Mouse (Mus musculus) induced T-regulatory cell, adult 2 months (primary cell): ENCODE measurements around the gene Elk4.
A peak's percentile ranks its signal among the peaks of the same experiment; 100 is the strongest.

Experiments
- DNase-seq: peaks from one replicate; pipeline ENCODE4 v3.0.0-alpha.2; 2012; ENCODE audit warnings: low read depth

Gene Elk4

DNA sequence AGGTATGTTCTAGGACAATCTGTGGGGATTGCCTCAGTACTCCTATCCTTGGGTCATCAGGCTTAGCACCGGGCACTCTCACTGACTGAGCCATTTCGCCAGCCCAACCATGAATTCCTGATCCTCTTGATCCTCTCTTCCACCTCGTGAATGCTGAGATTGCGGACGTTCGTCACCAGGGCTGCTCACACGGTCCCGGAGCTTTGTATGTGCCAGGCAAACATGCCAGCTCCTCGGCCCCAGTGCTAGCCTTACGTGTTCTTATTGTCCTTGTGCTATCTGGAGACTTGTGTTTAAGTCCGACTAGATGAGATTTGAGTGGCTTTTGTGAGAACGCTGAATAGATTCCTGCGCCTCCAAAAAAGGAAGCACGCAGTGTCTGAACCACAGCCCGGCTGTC is 20.0 kb upstream of the Elk4 start:
- DNase-seq: no peak

DNA sequence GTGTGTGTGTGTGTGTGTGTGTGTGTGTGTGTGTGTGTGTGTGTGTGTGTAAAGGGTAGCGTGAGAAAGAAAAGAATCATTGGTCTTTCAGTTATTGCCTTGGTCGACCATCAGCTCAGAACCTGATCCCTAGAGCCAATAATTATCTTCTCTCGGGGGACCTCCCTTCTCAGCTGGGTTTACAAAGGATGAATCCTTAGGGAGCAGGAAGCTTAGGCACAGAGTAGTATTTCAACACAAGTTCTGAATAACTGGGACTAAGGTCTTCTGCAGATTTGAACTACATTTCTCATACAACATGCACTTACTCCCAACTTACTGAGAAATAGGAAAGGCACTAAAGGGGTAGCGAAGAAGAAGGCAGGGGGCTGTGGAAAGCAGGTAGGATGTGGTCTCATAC is 17.9 kb upstream of the Elk4 start:
- DNase-seq: no peak

- DNase-seq: no peak
These were observed 17.2 kb upstream of the Elk4 start for GRCm38 (mm10) chr1:131990083-131990760.

- DNase-seq: no peak
These were observed 14.8 kb upstream of the Elk4 start for GRCm38 (mm10) chr1:131992561-131993001.

DNA sequence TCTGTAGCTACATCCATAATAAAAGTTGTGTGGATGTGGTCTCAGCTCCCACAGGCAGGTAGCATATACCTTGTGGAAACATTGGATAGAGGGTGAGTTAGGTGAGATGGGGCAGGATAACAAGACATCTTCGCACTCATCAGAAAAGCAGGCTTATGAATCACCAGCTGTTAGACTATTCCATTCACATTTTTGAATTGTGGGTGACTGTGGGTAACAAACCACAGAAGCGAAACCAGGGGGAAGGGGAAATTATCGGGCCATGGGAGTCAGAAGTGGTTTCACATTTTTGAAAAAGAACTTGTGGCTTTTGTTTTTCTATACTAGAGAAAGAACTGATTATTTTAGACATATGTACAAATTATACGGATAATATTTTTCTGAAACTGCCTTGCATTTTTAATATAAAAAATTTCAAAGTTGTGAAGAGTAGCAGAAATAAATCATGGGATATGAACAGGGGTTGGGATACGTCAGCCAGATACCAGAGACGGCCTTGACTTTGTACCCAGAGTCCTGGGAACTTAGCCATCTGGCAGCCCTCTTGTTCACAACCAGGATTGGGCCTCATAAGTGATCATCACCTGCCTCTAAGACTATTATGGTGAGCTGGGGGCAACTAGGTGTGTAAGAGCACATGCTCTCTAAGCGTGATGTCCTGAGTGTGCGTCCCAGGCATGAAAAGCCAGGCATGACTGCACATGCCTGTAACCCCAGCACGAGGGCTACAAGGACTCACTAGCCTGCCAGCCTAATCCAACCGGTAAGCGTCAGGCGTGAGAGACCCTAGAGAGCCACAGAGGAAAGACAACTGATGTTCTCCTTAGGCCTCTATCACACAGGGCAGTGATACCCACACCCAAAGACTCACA is 14.0 kb upstream of the Elk4 start:
- DNase-seq: peak; percentile 25

- peak; percentile 83 for DNase-seq
These were observed 12.3 kb upstream of the Elk4 start for GRCm38 (mm10) chr1:131995062-131995461.

GRCm38 (mm10) chr1:132000506-132000905 is 6.9 kb upstream of the Elk4 start:
- peak; percentile 59 for DNase-seq

GRCm38 (mm10) chr1:132001880-132002330 is 5.5 kb upstream of the Elk4 start:
- DNase-seq: no peak

DNA sequence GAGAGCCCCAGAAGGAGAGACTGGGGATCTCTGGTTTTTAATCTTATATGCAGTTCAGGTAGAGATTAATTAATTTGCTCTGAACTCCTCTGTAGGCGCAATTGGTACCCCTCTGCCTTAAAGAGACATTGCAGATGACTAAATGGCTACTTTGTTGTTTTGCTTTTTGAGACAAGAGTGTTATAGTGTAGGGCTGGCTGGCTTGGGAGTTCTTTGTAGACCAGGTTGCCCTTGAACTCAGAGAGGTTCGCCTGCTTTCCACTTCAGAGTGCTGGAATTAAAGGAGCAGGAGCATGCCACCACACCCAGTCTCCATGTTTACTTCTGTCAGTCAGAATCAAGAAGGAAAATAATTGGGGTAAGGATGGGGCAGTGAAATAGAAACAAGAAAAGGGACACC is 4.3 kb upstream of the Elk4 start:
- DNase-seq: no peak

- no peak for DNase-seq
These were observed 3.6 kb upstream of the Elk4 start for GRCm38 (mm10) chr1:132003817-132004216.

DNA sequence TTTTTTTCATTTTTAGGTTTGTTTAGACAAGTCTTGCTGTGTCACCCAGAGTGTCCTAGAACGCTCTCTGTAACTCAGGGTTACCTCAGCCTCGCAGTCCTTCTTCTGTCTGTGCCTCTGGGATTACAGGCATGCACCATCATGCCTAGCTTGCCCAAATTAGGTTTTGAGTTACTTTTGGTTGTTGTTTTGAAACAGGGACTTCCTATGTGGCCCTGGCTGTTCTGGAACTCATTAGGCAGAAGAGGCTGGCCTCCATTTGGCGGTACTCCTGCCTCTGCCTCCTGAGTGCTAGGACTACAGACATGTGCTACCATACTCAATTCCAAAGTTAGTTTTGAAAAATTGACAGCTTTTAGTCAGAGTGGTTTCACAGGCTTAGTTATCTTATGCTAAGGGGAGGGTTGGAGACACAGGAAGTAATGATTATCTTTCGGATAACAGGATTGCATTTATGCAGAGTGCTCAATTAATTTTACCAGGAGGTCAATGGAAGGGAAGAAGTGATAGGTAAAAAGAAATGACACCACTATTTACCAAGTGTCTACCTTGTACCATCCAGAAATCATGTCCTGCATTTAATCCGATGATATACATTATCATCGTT is 2.7 kb upstream of the Elk4 start:
- peak; percentile 29 for DNase-seq

GRCm38 (mm10) chr1:132005466-132005865 is 1.9 kb upstream of the Elk4 start:
- DNase-seq: no peak

DNA sequence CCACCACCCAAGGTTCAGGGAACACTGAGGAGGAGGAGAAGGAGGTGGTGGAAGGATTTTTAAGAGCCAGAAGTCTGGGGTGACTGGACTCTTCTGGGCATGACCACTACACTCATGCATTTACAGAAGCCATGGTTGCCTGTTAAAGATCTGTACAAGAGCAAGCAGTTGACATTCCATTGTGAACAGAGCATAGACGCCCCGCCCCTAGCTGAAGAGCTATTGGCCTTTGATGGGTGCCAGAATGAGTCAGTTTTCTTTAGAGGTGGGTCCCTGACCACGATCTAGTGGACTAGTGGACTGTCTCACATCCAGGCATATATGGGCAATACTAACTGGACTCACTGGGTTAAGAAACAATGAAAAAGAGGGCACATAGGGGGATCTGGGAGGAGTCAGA is 1.4 kb upstream of the Elk4 start:
- peak; percentile 13 for DNase-seq

DNA sequence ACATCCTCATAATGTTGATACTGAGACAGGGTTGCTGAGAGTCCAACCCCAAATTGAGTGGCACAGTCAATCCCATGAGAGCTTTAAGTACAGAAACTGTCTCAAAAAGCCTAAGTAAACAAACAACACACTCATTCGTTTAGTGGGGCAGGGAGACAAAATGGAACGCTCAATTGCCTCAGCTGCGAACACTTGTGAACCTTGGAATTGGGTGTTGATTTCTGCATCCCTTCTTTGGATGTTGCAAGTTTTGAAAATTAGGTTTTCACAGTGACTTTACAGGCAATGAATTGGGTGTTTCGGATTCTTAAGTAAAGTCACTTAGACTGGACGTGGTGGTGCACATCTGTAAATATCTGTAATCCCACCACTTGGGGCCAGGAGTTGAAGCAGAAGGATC is 686 bp upstream of the Elk4 start:
- no peak for DNase-seq

DNA sequence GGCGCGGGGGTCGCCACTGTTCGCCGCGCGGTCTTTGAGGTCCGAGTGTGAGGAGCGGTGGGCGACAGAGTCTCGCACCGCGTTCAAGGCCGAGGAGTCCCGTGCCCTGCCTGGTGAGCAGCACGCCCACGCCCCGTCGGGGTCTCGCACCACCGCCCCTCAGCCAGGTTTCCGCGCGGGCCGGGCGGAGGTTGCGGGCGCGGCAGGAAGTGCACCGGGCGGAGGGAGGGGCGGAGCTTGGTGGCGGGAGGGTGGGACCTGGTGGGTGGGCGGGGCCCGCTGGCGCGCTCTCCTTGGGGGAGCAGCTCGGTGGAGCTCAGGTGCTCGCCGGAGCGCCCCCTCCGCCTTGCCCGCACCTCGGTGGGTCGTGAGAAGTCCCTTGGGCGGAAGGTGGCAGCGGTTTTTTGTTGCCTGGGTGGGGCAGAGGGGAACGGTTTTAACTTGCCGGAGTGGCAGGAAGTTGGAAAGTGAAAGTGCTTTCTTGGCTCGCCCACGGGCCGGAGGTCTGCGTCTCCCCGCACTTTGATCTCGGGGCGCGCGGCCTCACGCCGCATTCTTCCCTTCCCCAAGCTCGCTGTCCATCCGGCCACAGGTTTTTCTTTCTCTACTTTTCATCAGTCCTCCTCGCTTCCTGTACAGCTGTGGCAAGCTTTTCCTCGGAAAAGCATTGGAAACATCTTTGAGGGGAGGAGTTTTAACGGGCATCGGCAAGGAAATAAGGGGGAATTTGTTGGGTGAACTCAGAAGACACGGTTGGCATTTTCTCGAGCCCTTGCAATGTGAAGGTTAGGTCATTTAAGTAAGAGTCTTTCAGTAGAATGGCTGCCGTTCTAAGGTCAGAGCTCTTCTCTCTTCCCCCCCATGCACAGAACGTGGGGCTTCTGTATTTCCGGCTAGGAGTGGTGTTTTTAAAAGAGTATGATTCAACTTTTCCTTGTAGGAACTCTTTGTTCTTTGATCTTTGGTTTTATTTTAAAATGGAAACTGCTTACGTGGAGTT is 721 bp downstream of the Elk4 start:
- DNase-seq: peak; percentile 94

GRCm38 (mm10) chr1:132008881-132009644 is 1.7 kb downstream of the Elk4 start:
- DNase-seq: no peak

GRCm38 (mm10) chr1:132010632-132011501 is 3.5 kb downstream of the Elk4 start:
- peak; percentile 92 for DNase-seq

GRCm38 (mm10) chr1:132011785-132012184 is 4.4 kb downstream of the Elk4 start:
- DNase-seq: peak; percentile 86

DNA sequence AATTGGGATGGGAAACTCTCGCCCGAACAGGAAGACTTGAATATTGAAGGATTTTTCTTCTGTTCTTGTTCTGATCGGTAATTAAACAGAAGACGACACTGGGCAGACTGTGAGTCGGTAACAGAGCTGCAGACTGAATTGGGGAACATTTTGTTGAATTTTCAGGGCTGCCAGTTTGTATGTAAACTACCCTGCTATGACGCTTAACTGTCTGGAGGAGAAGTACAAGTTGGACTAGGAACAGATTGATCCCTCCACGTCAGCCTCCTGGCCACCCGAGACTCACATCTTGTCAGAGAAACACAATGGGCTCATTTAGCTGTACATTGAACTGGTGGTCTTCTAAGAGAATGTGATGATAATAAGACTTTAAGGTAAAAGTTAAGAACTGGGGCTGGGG is 5.5 kb downstream of the Elk4 start:
- DNase-seq: no peak

DNA sequence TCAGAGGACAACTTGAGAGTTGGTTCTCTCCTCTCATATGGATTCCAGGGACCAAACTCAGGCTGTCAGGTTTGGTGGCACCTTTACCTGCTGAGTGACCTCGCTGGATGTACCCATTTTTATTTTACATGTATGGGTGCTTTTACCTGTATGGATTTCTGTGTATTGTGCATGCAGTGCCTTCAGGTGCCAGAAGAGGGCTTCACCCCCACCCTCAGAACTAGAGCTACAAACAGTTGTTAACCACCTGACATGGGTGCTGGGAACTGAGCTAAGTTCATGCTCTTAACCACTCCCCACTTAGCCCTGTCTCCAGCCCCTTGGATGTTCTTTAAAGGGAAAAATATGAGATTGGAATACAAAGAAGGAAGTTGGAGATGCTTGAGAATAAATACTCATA is 7.4 kb downstream of the Elk4 start:
- DNase-seq: peak; percentile 62
